Mouse (Mus musculus): ENCODE results near the gene Orm3.
A peak's percentile ranks its signal among the peaks of the same experiment; 100 is the strongest.

Gene Orm3

DNA sequence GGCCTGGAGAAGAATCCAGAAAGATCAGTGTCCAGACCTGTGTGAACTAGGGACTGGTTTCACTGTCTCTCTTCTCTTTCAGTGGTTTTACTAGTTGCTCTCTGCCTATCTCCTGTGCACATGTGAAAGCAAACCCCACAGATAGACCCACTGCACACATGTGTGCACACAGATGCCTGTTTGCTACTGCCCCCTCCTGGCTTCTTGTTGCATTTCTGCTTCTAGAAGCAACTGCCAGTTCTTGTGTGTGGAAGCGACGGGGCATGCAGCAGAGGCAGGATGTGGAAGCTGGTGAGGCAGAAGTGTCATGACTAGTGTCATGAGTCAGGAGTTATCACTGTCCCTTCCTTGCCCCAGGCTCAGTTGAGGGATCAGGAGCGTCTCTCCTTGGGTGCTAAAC lies 15.9 kb downstream of the Orm3 start:
- peak; percentile 19 for DNase-seq

DNA sequence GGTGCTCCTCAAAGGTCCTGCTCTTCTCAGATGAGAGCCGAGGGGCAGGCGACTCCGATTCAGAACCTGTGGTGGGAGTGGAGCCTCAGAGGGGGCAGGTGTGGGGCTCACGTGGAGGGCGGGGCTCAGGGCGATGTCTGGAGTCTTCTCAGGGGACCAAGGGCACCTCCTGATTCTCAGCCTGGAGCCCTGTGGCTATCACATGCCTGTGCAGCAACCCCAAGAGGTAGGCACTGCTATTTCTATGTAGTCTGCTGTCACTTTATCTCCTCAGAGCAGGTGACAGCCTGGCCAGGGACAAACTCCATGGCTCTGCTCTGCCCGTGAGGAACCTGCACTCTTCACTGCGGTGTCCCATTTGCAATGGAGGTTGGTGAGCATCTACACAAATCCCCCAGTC lies 17.4 kb downstream of the Orm3 start:
- no peak for DNase-seq

DNA sequence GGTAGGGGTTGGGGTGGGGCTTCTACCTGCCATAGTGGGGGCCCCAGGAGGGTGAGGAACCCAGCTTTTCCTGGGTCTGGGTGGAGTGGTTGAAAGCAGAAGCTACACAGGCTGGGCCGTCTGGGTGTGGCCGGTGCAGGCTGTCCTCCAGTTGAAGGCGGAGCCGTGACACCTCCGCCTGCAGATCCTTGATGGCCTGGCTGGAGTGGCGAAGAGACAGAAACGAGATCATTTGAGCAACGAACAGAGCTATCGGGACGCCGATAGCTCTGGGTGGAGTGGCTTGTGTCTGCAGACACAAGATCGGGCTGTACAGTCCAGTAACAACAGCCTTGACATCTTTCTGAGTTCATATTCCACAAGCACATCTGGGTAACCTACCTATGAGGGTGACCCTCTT lies 18.4 kb downstream of the Orm3 start:
- DNase-seq = no peak

DNA sequence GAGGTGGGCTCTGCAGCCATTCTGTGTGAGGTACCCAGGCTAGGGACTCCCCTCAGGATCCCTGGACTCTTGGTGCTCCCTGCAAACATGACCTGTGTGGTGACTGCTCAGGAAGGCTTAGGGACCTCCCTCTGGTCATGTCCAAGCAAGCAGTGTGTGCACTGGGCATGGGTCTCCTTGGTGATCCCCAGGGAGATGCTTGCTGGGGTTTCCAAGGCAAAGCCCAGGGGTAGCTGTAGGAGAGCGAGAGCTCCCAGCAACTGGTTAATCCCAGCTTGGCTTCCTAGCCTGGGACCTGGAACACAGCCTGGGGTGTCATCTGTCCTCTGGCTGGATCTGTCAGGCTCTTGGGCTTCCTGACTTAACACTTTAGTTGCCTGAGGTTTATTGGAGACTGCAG lies 19.4 kb downstream of the Orm3 start:
- DNase-seq = no peak

GRCm38 (mm10) chr4:63377483-63377882 lies 21.5 kb downstream of the Orm3 start:
- DNase-seq = no peak

GRCm38 (mm10) chr4:63382676-63383369 lies 26.9 kb downstream of the Orm3 start:
- DNase-seq = no peak

DNA sequence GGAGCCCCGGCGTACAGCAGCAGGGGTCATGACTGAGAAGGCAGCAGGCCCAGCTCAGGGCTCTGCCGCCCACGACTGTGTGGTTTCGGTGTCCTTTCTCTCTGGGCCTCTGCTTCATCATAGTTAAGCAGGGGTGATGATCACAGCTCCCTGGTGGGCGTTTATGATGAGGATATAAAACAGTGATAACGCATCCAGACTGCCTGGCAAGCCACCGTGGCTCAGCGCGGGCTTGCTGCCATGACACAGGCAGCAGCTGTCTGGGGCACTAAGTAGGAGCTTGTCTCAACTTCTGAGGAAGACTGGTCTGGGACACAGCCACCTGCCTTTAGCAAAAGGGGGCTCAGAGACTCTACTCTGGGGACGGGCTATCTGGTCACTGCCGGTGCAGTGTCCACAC lies 27.5 kb downstream of the Orm3 start:
- no peak for DNase-seq

- no peak for DNase-seq
Observed at GRCm38 (mm10) chr4:63384262-63384661, 28.3 kb downstream of the Orm3 start.

DNA sequence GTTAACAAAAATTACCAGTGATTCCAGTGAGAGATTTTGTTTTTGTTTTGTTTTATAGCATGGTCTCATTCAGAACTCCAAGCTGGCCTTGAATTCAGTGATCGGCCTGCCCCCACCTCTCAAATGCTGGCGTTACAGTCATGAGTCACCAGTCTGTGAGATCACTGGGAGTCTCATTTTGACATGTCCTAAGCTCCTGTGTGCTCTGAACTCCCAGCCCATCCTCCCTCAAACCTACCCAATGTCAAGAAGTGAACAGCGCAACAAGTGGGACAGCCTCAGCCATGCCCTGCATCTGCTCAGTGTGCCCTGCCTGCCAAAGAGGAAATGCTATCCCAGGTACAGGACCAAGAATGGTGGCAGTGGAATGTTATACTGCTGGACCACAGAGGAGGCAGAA lies 29.3 kb downstream of the Orm3 start:
- no peak for DNase-seq

GRCm38 (mm10) chr4:63385784-63386183 lies 29.8 kb downstream of the Orm3 start:
- no peak for DNase-seq

- DNase-seq = no peak
Observed at GRCm38 (mm10) chr4:63388029-63388428, 32.1 kb downstream of the Orm3 start.

- DNase-seq = no peak
Observed at GRCm38 (mm10) chr4:63389121-63389886, 33.3 kb downstream of the Orm3 start.

DNA sequence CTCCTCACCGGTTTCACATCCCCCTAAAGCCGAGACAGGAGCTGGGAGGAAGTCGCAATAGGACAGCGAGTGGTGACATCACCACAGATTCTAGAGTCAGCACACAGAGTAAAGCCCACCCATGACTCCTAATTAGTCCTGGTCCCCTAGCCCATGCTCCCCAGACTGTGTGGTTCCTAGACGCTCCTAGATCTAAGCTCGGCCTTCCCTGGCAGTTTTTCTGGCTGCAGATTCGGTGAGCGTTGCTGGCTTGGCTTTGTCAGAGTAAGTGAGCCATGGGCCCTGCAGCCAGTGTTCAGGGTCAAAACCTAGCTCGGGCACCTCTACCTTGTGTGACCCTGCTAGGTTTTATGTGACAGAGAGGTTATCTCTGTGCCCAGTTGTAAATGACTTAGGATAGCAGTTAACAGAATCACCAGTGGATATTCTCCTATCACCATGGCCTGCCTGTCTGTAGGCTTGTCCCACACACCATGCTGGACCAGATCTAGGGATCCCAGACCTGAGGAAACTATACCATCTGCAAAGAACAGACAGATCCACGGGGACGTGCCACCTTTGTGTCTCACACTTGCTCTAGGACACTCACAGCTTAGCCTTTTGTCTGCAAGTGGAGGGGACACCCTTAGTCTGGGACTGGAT lies 34.0 kb downstream of the Orm3 start:
- DNase-seq = no peak

DNA sequence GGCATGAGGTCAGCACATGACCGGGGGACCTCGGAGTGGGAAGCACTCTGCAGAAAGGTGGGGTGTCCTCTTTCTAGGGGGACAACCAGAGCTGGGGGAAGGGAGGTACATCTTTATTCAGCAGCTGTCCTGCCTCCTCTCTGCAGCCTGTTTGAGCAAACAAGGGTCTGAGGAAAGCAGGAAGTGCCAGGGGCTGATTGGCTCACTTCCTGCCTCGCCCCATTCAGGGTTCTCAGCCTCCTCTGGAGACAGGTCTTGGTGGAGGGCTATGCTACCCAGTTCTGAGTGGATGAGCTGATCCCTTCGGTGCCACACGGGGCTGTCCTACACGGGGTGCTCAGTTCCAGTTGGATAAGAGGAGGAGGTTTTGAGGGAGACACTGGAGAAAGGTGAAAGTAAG lies 35.4 kb downstream of the Orm3 start:
- DNase-seq = no peak

GRCm38 (mm10) chr4:63397981-63398537 lies 42.1 kb downstream of the Orm3 start:
- no peak for DNase-seq

- DNase-seq = no peak
Observed at GRCm38 (mm10) chr4:63398854-63399609, 43.1 kb downstream of the Orm3 start.

DNA sequence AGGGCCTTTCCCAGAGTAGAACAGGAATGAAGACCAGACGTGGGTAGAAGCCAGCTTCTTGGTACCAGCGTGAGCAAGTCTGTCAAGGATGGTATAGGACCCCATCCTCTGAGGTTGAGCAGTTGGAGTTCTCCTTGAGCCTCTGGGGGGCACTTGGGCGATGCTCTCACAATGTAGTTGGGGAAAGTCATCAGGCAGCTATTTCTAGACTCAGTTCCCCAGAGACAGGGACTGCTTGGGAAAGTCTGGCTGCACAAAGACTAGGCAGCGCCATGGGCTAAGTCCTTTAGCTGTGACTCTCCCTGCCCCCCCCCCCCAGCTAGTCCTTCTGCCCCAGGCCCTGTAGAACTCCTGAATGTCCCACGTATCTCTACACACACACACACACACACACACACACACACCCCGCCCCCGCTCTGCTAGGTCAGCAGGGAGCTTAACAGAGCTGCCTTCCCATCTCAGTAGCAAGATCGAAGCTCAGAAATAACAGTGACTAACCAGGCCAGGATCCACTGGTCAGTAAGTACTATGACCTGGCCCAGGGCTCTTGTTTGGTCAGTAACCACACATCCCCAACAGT lies 43.8 kb downstream of the Orm3 start:
- DNase-seq = no peak

GRCm38 (mm10) chr4:63400541-63401306 lies 44.8 kb downstream of the Orm3 start:
- DNase-seq = no peak

DNA sequence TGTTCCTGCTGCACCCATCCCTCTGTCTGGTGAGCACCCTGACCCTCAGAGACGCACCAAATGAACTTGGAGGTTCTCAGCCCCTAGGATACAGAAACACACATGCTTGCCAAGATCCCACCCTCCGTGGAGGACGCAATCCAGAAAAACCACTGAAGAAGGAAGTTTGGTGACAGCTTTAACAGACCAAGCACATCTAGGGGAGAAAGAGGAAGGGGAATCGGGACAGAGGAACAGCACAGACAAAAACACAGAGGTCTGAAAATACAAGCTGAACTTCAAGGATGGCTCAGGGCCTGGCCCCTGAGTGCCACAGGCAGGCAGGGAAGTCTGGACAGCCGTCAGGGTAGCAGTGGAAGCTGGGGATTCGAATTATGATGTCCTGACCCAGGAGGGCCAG lies 45.7 kb downstream of the Orm3 start:
- DNase-seq = no peak

DNA sequence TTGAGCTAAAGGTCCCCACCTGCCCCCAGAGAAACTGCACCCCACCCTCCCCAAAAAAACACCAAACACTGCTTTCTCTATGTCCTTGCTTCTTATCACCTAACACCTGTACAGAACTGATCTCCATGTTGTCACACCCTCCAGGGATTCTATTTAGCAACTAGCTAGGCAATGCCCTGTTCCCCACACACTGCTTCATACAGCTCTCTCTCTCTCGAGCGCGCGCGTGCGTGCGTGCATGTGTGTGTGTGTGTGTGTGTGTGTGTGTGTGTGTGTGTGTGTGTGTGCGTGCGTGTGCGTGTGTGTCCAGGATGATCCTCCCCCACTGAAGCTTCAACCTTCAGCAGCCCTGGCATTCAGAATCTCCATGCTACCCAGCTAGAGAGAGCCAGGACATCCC lies 46.1 kb downstream of the Orm3 start:
- no peak for DNase-seq

- DNase-seq = no peak
Observed at GRCm38 (mm10) chr4:63402558-63402957, 46.6 kb downstream of the Orm3 start.
